In the genomic region with DNA sequence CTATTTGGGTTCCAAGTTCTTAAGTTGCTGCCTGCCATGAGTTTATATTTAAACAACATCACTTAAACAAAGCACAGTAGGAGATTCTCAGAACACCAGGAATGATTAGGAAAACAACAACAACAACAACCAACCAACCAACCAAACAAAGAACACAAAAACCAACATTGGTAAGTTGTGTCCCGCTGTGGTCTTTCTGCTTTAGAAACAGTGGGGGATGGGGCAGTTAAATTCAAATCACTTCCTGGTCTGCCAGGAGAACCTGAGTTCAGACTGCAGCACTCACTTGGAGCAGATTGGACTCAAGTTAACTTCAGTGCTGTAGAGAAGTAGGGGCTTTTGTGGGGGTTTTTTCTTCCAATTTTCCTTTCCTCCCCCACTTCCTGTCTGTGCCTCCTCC, we compare ENCODE assay signal across 30 mouse cellular contexts.
DNase-seq lines count a peak whose midpoint lies in the region; ATAC-seq and TF ChIP-seq lines count a peak whose summit lies in the region.
"Had no signal": no experiment of that assay in that cellular context is flagged by ENCODE, and none has a peak within 500 bp of the region (broad histone marks: within the 10 kb centered on the region; RNA-seq: fewer than 3 reads in every experiment).

No protein-coding gene starts in this region.

- WGBS in heart, embryonic 10.5 days, result 0% methylated on average over 1 of the region's 1 CpGs
- 0% methylated on average over 1 of the region's 1 CpGs for WGBS in kidney, postnatal 0 days
- 0% methylated on average over 1 of the region's 1 CpGs for WGBS in intestine, postnatal 0 days

- no peaks in the 10 kb centered on the region for H3K36me3 ChIP-seq in heart, embryonic 10.5 days
- no peaks in the 10 kb centered on the region for H3K36me3 ChIP-seq in kidney, postnatal 0 days (ENCODE audit: insufficient read depth, low read length)
- H3K36me3 ChIP-seq in intestine, postnatal 0 days (ENCODE audit: control insufficient read depth, insufficient read depth), result no peaks in the 10 kb centered on the region
- H3K36me3 ChIP-seq: embryonic facial prominence, embryonic 12.5 days; embryonic facial prominence, embryonic 15.5 days; G1E; heart, embryonic 12.5 days; heart, embryonic 15.5 days; hindbrain, embryonic 10.5 days; hindbrain, embryonic 13.5 days had no signal

- no peaks in the 10 kb centered on the region for H3K9me3 ChIP-seq in heart, embryonic 10.5 days
- H3K9me3 ChIP-seq in kidney, postnatal 0 days (replicated peaks; ENCODE audit: low read length), result no peaks in the 10 kb centered on the region
- no peaks in the 10 kb centered on the region for H3K9me3 ChIP-seq in intestine, postnatal 0 days (ENCODE audit: control insufficient read depth)
- H3K9me3 ChIP-seq: embryonic facial prominence, embryonic 12.5 days; embryonic facial prominence, embryonic 15.5 days; G1E; heart, embryonic 12.5 days; heart, embryonic 15.5 days; hindbrain, embryonic 10.5 days; hindbrain, embryonic 13.5 days had no signal

- no peak overlapping the region for H3K9ac ChIP-seq in kidney, postnatal 0 days (ENCODE audit: low read depth, low read length)
- no peak overlapping the region for H3K9ac ChIP-seq in intestine, postnatal 0 days (ENCODE audit: low read depth, low read length)
- H3K9ac ChIP-seq: embryonic facial prominence, embryonic 12.5 days; embryonic facial prominence, embryonic 15.5 days; heart, embryonic 12.5 days; heart, embryonic 15.5 days; hindbrain, embryonic 13.5 days had no signal

- H3K4me3 ChIP-seq in heart, embryonic 10.5 days, result no peak overlapping the region
- H3K4me3 ChIP-seq in kidney, postnatal 0 days (replicated peaks; ENCODE audit: low read depth, low read length), result no peak overlapping the region
- H3K4me3 ChIP-seq in intestine, postnatal 0 days (ENCODE audit: low read depth, low read length), result no peak overlapping the region
- H3K4me3 ChIP-seq: embryonic facial prominence, embryonic 12.5 days; embryonic facial prominence, embryonic 15.5 days; heart, adult 2 months; heart, embryonic 12.5 days; heart, embryonic 15.5 days; hindbrain, embryonic 10.5 days; hindbrain, embryonic 13.5 days had no signal

- H3K27ac ChIP-seq in heart, embryonic 10.5 days, result no peak overlapping the region
- no peak overlapping the region for H3K27ac ChIP-seq in kidney, postnatal 0 days
- H3K27ac ChIP-seq in intestine, postnatal 0 days (ENCODE audit: low read depth, low read length), result no peak overlapping the region
- H3K27ac ChIP-seq: embryonic facial prominence, embryonic 12.5 days; embryonic facial prominence, embryonic 15.5 days; heart, adult 2 months; heart, embryonic 15.5 days; hindbrain, embryonic 10.5 days; hindbrain, embryonic 13.5 days; hindbrain, postnatal 0 days had no signal

- no peak for ATAC-seq in kidney, postnatal 0 days (replicated peaks; ENCODE audit: low FRiP score, low read depth)
- peak; percentile 36 for ATAC-seq in activated CD4-positive, CD25-positive, alpha-beta regulatory T cell, adult 4 months
- no peak for ATAC-seq in intestine, postnatal 0 days
- ATAC-seq: forebrain, embryonic 14.5 days; hindbrain, postnatal 0 days; inflammation-experienced regulatory T-cells, adult 6 months; intestine, embryonic 16.5 days; Patski had no signal

- no peak overlapping the region for H3K4me2 ChIP-seq in kidney, postnatal 0 days (ENCODE audit: low read length)
- no peak overlapping the region for H3K4me2 ChIP-seq in intestine, postnatal 0 days (replicated peaks; ENCODE audit: low read depth)
- H3K4me2 ChIP-seq: embryonic facial prominence, embryonic 12.5 days; embryonic facial prominence, embryonic 15.5 days; heart, embryonic 12.5 days; heart, embryonic 15.5 days; hindbrain, embryonic 13.5 days had no signal

- no peaks in the 10 kb centered on the region for H3K4me1 ChIP-seq in heart, embryonic 10.5 days
- no peaks in the 10 kb centered on the region for H3K4me1 ChIP-seq in kidney, postnatal 0 days (replicated peaks; ENCODE audit: insufficient read depth, low read length)
- H3K4me1 ChIP-seq in intestine, postnatal 0 days (replicated peaks; ENCODE audit: control insufficient read depth, insufficient read depth, low read length), result no peaks in the 10 kb centered on the region
- H3K4me1 ChIP-seq: embryonic facial prominence, embryonic 15.5 days; heart, embryonic 12.5 days; heart, embryonic 15.5 days had no signal

- no peaks in the 10 kb centered on the region for H3K27me3 ChIP-seq in heart, embryonic 10.5 days (ENCODE audit: insufficient read depth, poor library complexity, severe bottlenecking)
- H3K27me3 ChIP-seq in kidney, postnatal 0 days (ENCODE audit: insufficient read depth, low read length), result no peaks in the 10 kb centered on the region
- H3K27me3 ChIP-seq in intestine, postnatal 0 days (replicated peaks; ENCODE audit: control insufficient read depth, insufficient read depth, low read length), result no peaks in the 10 kb centered on the region
- H3K27me3 ChIP-seq: embryonic facial prominence, embryonic 12.5 days; embryonic facial prominence, embryonic 15.5 days; heart, embryonic 12.5 days; heart, embryonic 15.5 days; hindbrain, embryonic 13.5 days; Patski had no signal

- TF ChIP-seq CTCF in kidney, postnatal 0 days (IDR thresholded peaks at IDR 0.05; ENCODE audit: low read depth), result no peak
- no peak for TF ChIP-seq CTCF in intestine, postnatal 0 days (IDR thresholded peaks at IDR 0.05; ENCODE audit: low read depth)

- DNase-seq in heart, embryonic 10.5 days (ENCODE audit: low spot score), result peak; percentile 19
- DNase-seq in heart, adult 8-10 months (ENCODE audit: low spot score), result no peak
- peak; percentile 18 for DNase-seq in kidney, postnatal 0 days (ENCODE audit: low spot score)
- no peak for DNase-seq in kidney, adult 11 months
- DNase-seq in ovary, adult 18-20 months (ENCODE audit: low spot score), result no peak
- DNase-seq: adrenal gland, adult 2 months; adrenal gland, postnatal 14 days; cerebellum, adult 11-12 months; cerebellum, adult 8-10 months; cerebellum, postnatal 10 days; cerebellum, postnatal 36 days; gastrocnemius, postnatal 10 days; gastrocnemius, postnatal 36 days; heart, adult 2 months; heart, postnatal 10 days; heart, postnatal 36 days had no signal

Comparison
In these comparisons a context has a peak if more than half of its experiments do, and no peak if none do; other contexts are left out.
1. DNase-seq: peak in heart, embryonic 10.5 days (single experiment) and kidney, postnatal 0 days (single experiment); none in heart, adult 8-10 months (single experiment), kidney, adult 11 months (single experiment) and ovary, adult 18-20 months (single experiment).